Mouse (Mus musculus) mouse embryonic stem cell (cell line): ENCODE data around the gene Xntrpc.

Source experiments
- in situ Hi-C, 2 experiments: fragments of 300-500 bp; cut with MboI; formaldehyde crosslinking; loops; 1 replicate in 1 of 2; 3 replicates in 1 of 2; pipeline ENCODE4 v1.14.3; 2019 to 2020; ENCODE audit warnings: low sequenced_read_pairs in 2 of 2, low pct_unique_long_range_greater_than_20kb in 1 of 2, mixed read lengths in 1 of 2; ENCODE audit not compliant: unreplicated experiment in 1 of 2

Xntrpc gene

DNA sequence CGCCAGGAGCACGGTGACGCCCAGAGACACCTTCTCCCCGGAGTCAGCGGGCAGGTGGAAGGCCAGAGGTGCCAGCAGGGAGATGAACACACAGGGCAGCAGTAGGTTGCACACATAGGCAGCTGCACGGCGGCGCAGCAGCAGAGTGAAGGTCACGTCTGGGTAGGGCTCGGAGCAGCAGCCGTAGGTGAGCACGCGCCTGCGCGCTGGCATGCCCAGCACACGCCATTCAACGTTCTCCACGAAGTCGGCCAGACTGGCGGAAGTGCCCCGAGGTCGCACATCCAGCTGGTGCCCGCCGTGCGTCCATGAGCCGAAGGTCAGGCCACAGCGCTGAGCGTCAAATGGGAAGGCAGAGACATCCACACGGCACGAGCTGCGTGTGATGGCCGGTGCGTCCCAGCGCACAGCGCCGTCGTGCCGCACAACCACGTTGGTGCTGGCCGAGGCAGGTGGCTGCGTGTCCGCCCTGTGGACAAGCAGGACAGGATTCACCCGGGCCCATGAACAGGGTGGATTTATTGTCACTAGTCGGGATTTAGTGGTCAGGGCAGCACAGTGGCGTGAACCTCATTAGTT is 47.7 kb downstream of the Xntrpc start:
- in situ Hi-C loops: no loop called here

DNA sequence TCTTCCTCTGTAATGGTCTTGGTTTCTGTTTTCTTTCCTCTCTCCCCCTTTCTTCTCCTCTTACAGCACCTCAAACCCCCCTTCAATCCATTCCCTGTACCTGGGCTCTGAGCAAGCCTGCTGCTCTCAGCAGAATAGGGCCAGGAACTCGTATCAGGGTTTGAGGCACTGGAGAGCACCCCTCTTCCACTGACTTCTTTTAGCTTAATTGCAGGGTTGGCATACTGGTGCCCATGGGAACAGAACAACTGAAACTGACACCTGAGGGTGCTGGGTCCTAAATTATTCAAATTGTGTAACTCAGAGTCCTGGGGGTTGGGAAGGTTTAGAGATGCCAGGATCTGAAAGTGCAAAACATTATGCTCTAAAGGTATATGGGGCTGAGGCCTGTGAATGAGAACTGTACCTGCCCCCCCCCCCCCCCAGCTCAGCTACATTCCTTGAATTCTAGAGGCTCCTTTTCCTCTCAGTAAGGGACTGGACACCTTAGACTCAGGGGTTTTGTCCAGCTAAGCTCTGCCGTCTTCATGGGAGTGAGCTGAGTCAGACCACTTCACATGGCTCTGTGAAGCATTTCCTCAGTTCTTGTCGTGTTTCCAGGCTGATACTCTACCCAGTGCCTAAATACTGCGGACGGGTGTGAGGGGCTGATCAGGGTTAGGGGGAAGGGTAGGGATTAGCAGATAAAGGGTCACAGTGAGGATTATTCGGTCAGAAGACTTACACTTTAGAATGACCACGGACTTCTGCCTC is 51.2 kb downstream of the Xntrpc start, which contains the start of gene Chrna10:
TSS of gene Chrna10 (minus strand) at position 250 of the 753 bp plus-strand sequence.
- in situ Hi-C loops: no loop called here

DNA sequence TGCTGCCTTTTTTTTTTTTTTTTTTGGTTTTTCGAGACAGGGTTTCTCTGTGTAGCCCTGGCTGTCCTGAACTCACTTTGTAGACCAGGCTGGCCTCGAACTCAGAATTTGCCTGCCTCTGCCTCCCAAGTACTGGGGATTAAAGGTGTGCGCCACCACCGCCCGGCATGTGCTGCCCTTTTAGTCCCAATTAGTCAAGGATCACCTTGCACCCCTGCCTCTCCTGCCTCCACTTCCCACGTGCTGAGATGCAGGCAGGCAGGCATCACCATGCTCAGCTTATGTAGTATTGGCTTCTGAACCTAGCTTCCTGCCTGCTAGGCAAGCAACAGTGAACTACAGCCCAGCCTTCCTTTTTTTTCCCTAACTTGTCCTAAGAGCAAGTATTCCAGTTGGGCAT is 51.9 kb downstream of the Xntrpc start:
- in situ Hi-C loops: no loop called here

DNA sequence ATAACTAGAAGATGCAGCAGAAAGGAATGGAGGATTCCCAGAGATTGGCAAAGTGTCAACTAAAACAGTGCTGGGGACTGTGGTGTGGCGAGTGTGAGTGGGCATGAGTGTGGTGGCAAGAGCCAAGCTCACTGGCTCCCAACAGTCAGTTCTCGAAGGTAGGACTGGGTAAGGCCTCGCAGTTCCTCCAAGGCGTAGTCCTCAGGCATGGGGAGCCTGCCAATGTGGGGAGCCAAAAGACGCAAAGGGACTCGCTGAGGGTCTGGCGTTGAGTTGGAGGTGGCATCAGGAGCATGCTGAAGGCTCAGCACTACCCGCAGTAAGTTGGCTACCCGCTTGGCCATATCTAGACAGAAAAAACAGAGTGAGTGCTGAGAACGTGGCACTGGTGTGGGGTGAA is 54.8 kb downstream of the Xntrpc start:
- in situ Hi-C loops: no loop called here

DNA sequence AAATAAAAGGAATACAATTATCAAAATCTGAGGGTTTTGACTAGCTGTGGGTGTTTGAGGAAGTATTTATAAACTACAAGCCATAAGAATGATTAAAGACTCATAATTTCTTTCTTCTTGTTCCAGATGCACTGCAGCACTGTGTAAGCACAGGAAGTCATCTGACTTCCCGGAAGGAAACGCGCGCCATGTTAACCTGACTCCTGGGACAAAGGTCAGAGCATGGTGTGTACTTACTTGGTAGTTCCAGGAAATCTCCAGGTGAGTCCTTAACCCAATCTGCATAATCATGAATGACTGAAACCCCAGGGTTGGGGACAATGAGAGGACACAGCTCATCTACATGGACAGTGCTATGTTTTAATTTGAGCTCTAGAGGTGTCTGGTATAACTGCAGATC is 66.9 kb downstream of the Xntrpc start:
- in situ Hi-C loops: loop anchor here (25.0 kb wide), 1 partner anchor 330 kb away; no protein-coding TSS in a partner anchor

DNA sequence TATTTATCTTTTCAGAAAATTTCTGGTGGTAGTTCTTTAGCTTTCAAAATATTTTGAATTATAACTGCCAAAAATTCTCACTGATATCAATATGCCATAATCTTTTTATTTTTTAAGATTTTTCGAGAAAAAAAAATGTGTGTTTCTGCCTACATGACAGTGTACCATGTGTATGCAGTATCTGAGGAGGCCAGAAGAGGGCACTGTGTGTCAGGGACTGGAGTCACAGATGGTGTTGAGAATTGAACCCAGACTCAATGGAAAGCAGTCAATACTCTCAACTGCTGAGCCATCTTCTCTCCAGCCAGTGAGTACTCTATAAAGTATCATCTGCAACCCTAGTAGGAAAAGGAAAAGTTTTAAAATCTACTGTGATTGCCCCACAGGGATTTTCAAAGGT is 72.0 kb downstream of the Xntrpc start:
- in situ Hi-C loops: loop anchor here (25.0 kb wide), 1 partner anchor 325 kb away; no protein-coding TSS in a partner anchor

DNA sequence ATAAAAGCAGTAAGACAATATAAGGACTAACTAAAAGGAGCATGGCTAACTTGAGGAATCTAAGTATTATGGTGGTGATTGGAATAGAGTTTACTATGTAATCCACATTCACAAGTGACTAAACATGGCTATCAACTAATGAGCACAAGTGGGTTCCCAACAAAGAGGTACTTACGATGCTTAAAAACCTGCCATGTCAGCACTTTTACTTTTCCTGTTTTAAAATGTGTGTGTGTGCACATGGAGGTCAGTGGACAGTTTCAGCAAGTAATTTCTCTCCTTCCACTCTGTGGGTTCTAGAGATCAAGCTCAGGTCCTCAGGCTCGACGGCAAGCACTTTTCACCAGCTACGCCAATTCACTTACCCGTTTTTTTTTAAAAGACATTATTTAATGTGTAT is 72.4 kb downstream of the Xntrpc start:
- in situ Hi-C loops: loop anchor here (25.0 kb wide), 1 partner anchor 324 kb away; no protein-coding TSS in a partner anchor
